Mouse (Mus musculus) inflammation-experienced regulatory T-cells, adult 16 weeks (primary cell): ENCODE data around the gene Fbxw10. TPM values are rescaled to one million over a fixed set of nuclear protein-coding genes. Genes with fewer than 3 reads are reported as not detected.

ENCODE experiments used
- polyA plus RNA-seq: library from polyadenylated mRNA; unstranded; fragments of 100-300 nt; shearing (Covaris generic); gene quantifications from one replicate; pipeline ENCODE4 v1.2.1, GENCODE M21; 2017

Fbxw10 gene
- 5.0 TPM for polyA plus RNA-seq

DNA sequence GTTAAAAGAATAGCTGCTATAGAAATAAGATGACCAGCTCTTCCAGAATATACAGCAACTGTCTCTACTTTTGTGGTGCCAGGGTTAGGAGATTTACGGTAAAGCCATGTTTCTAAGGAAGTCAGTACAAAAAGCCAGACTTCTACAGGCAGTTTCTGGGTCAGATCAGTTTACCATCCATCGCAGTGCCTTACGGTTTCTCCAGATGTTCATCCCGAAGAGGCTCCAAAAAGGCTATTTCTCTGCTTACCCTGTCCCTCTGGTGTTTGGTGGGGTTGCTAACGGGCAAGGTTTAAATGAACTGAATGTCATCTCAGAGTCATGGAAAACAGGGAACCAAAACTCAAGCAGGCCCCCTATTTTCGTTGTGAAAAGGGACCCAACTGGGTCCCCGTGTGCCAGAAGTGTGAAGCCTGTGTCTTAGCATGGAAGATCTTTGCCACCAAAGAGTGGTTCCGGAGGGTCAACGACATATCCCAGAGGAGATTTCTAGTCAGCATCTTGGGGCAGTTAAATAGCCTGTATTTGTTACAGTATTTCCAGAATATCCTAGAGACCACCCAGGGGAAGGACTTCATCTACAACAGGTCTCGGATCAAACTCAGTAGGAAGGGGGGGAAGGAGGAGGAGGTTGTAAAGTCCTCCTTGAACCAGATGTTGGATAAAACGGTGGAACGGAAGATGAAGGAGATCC, at the start of gene Fbxw10:
Fbxw10 (plus strand) TSS at position 109 of the 694 bp plus-strand sequence.

GRCm38 (mm10) chr11:62820059-62820541, 26.8 kb upstream of the Fbxw10 start, which contains the start of gene Trim16:
TSS of gene Trim16 (plus strand) at chr11:62820231.

GRCm38 (mm10) chr11:62879220-62880048, 32.6 kb downstream of the Fbxw10 start, which contains the start of gene Tvp23b:
TSS of gene Tvp23b (plus strand) at chr11:62879455.

Other genes starting within 250 kb of the Fbxw10 start
- gene Lrrc75a, start 198.5 kb upstream of the Fbxw10 start, polyA plus RNA-seq: 1.6 TPM
- 41.0 TPM for gene Mmgt2, start 198.4 kb upstream of the Fbxw10 start, polyA plus RNA-seq
- 44.8 TPM for gene Zfp287, start 115.2 kb upstream of the Fbxw10 start, polyA plus RNA-seq
- gene Gm10428, start 94.0 kb upstream of the Fbxw10 start, polyA plus RNA-seq: not detected
- gene Zfp286, start 57.6 kb upstream of the Fbxw10 start, polyA plus RNA-seq: 3.0 TPM
- 4.0 TPM for gene Trim16, start 26.8 kb upstream of the Fbxw10 start, polyA plus RNA-seq
- gene Tvp23b, start 32.4 kb downstream of the Fbxw10 start, polyA plus RNA-seq: 59.5 TPM
- gene Cdrt4, start 104.1 kb downstream of the Fbxw10 start, polyA plus RNA-seq: not detected
- not detected for gene Tekt3, start 214.6 kb downstream of the Fbxw10 start, polyA plus RNA-seq